Mouse (Mus musculus) embryonic facial prominence, embryonic 10.5 days (tissue): ENCODE results near the gene Amz2. TPM values are rescaled to one million over a fixed set of nuclear protein-coding genes. Genes with fewer than 3 reads are reported as not detected.

Source experiments
- DNase-seq: peaks from one replicate; pipeline ENCODE4 v3.0.0-alpha.2; 2017; ENCODE audit warnings: low spot score
- H3K27ac ChIP-seq: fragments of 300-500 bp; sonication (generic); replicated peaks from 2 replicates; pipeline ENCODE4 v1.5.1; 2016; ENCODE audit warnings: mild to moderate bottlenecking
- H3K27me3 ChIP-seq: fragments of 300-500 bp; sonication (generic); replicated peaks from 2 replicates; pipeline ENCODE4 v1.6.1; 2016; ENCODE audit warnings: low read depth, mild to moderate bottlenecking; ENCODE audit not compliant: poor library complexity, severe bottlenecking
- H3K36me3 ChIP-seq: fragments of 300-500 bp; sonication (generic); replicated peaks from 2 replicates; pipeline ENCODE4 v1.6.1; 2016; ENCODE audit warnings: mild to moderate bottlenecking, moderate library complexity
- H3K4me1 ChIP-seq: fragments of 300-500 bp; sonication (generic); 2 replicates; pipeline ENCODE4 v1.6.1; 2016
- H3K4me3 ChIP-seq: fragments of 300-500 bp; sonication (generic); 2 replicates; pipeline ENCODE4 v1.5.1; 2016; ENCODE audit warnings: mild to moderate bottlenecking, moderate library complexity
- H3K9me3 ChIP-seq: fragments of 300-500 bp; sonication (generic); 2 replicates; pipeline ENCODE4 v1.6.1; 2016; ENCODE audit warnings: mild to moderate bottlenecking
- WGBS: fragments of 180-500 bp; shearing (Covaris S2); methylation state at CpG from one replicate; pipeline ENCODE4 v1.1.7; 2016; 5-methylcytosine and 5-hydroxymethylcytosine counted together
- polyA plus RNA-seq: library from polyadenylated mRNA; unstranded; fragments of >200 nt; fragmentation: Nextera tagmentation; extraction: Ambion mirVana; gene quantifications from 2 replicates; pipeline ENCODE4 v1.2.1, GENCODE M21; 2016

The Amz2 gene
- polyA plus RNA-seq, 1 experiment from 2014 or later, result 41.6 TPM

DNA sequence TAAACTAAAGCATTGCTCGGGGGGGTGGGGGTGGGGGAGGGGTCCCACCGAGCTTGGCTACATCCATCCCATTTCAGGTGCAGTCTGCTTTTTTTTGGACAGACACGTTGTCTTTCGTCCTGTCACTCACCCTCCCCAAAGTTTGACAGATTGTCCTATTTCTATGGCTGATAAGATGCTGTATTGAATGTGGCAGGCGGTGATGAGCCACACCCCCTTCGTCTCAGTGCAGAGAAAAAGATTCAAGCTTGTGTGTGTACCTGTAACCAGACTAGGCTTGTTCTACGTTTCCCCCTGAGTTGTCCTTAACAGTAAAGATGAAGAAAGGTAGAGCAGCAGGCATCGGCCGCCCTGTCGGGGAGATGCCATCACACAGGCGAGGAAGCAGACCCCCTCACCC, 25.4 kb downstream of the Amz2 start:
- Histone ChIP-seq H3K4me3 (no peak overlapping the region), H3K9me3 (no peaks in the 10 kb centered on the region), H3K27me3 (no peaks in the 10 kb centered on the region), H3K36me3 (peaks cover 16% of the 10 kb centered on the region), H3K27ac (no peak overlapping the region), H3K4me1 (no peaks in the 10 kb centered on the region)
- DNase-seq, result no peak
- 88% methylated on average over 11 of the region's 11 CpGs for whole genome bisulfite sequencing

DNA sequence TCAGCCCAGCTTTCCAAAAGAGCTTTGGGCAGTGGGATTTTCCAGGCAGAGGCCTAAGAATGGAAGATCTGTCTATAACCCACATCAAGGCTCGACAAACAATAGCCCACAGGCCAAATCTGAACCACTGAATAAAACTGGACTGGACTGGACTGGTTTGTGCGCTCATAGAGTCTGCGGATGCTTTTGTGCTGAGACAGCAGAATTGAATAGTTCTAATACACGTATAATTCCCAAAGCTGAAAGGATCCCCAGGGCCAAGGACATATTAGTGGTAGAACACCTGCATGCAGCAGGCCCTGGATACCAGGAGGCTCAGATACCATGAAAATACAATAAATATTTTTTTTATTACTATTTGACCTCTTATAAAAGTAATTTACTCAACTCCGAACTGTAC, 30.5 kb downstream of the Amz2 start:
- Histone ChIP-seq H3K27ac (no peak overlapping the region), H3K36me3 (peaks cover 24% of the 10 kb centered on the region), H3K27me3 (no peaks in the 10 kb centered on the region), H3K4me1 (no peaks in the 10 kb centered on the region), H3K4me3 (no peak overlapping the region), H3K9me3 (no peaks in the 10 kb centered on the region)
- WGBS, result 91% methylated on average over 5 of the region's 5 CpGs
- DNase-seq, result no peak

DNA sequence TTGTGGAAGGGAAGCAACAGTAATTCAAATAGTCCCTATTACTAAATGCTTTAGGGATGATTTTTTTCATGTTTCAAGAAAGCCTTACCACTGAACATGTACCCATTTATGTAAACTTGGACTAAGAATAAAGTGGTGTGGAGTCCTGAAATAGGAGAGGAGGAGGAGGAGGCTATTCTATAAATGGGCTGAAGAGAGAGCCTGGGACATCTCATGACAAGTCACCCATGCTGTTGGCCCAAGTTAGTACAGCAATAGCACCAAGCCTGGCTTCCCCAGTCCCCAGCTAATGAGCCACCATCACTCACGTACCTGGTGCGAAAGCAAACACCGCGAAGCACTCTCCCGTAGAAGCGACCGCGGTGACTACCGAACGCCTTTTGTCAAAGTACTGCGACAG, 32.4 kb downstream of the Amz2 start:
- WGBS, result 93% methylated on average over 11 of the region's 11 CpGs
- no peak overlapping the region for H3K27ac ChIP-seq
- H3K4me1 ChIP-seq, result no peaks in the 10 kb centered on the region
- no peaks in the 10 kb centered on the region for H3K27me3 ChIP-seq
- H3K4me3 ChIP-seq, result no peak overlapping the region
- no peaks in the 10 kb centered on the region for H3K9me3 ChIP-seq
- H3K36me3 ChIP-seq, result peaks cover 33% of the 10 kb centered on the region
- no peak for DNase-seq

DNA sequence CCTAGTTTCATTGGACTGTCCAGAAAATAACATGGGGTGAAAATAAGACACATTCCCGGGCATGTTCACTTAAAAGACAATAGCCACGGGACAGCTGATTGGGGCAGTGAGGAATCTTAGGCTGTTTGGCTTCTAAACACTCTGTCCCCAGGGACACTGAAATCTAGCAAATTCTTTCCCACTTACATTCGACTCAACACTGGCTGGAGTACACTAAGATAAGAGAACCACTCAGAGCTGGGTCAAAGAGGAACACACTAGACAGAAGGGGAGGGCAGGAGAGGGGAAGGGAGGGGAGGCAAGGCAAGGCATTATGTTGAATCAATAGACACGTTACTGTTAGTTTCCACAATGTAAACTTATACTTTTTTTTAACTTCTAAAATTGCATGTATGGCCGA, 34.8 kb downstream of the Amz2 start:
- WGBS, result 82% methylated on average over 5 of the region's 5 CpGs
- no peak overlapping the region for H3K4me3 ChIP-seq
- DNase-seq, result no peak
- no peaks in the 10 kb centered on the region for H3K4me1 ChIP-seq
- no peak overlapping the region for H3K27ac ChIP-seq
- H3K9me3 ChIP-seq, result no peaks in the 10 kb centered on the region
- peaks cover 22% of the 10 kb centered on the region; the same call in 1 of the 2 replicates for H3K36me3 ChIP-seq
- no peaks in the 10 kb centered on the region for H3K27me3 ChIP-seq

DNA sequence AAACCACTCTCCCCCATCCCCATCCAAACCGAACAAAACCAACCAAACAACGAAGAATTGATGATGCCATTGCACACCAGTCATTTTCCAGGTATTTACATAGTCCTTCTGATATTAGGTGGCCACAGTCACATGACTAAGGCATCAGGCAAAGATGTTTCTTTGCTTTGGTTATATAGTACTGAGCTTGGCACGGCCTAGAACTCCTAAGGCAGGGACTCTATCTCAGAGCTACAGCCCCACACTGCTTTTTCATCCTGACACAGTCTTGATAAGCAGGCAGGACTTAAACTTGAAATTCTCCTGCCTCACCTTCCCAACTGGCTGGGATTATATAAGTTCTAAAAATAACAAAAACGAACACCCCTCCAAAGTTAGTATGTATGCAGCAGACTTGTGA, 39.3 kb downstream of the Amz2 start:
- no peaks in the 10 kb centered on the region for H3K27me3 ChIP-seq
- H3K9me3 ChIP-seq, result no peaks in the 10 kb centered on the region
- no peaks in the 10 kb centered on the region; the same call in 1 of the 2 replicates for H3K4me1 ChIP-seq
- no peak for DNase-seq
- WGBS, result 91% methylated on average over 4 of the region's 4 CpGs
- no peak overlapping the region for H3K27ac ChIP-seq
- peaks cover 13% of the 10 kb centered on the region; the same call in 1 of the 2 replicates for H3K36me3 ChIP-seq
- H3K4me3 ChIP-seq, result no peak overlapping the region

DNA sequence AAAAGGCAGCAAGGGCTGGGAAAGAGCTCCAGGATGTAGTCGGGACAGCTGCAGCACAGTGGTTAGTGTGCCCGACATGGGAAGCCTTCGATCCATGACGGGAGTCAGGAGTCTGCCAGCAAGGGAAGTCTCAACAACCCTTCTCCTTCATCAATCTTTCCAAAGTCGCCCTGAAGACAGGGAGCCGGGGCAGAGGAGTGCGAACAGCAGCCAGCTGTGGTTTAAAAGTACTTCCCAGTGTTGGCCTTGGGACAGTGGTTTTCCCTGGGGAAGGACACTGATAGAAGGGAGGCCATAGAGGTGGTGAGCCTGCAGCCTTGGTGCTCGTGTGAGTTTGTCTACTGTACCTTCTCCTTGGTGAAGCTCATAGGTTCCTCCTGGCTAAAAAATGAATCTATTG, 41.2 kb downstream of the Amz2 start:
- DNase-seq, result no peak
- 88% methylated on average over 8 of the region's 8 CpGs for WGBS

DNA sequence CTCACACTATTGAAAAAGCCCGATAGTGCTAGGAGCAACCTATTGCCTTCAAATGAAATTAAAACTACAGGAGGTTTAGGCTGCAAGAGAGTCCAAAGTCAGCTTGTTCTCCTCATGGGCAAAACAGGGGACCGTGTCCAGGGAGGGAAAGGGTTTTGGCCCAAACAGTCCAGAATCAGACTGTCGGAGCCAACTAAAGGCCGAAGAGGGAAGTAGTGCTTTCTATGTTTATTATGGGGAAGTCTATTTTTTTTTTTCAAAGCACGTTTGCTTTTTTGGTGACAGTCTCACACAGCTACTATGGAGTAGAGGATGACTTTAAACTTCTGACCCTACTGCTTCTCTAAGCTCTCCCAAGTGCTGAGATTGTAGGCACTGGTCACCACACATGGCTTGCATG, 42.4 kb downstream of the Amz2 start:
- Histone ChIP-seq H3K27ac (no peak overlapping the region), H3K27me3 (peaks cover 21% of the 10 kb centered on the region), H3K4me1 (peaks cover 25% of the 10 kb centered on the region), H3K4me3 (no peak overlapping the region), H3K9me3 (no peaks in the 10 kb centered on the region), H3K36me3 (0 out of 2 replicates have a peak, but pooled peaks cover under 1% of the 10 kb centered on the region)
- DNase-seq, result no peak
- 87% methylated on average over 5 of the region's 5 CpGs for WGBS

More for the DNA sequence above, 41.2 kb downstream of the Amz2 start:
- Histone ChIP-seq H3K9me3 (no peaks in the 10 kb centered on the region), H3K4me1 (peaks cover 19% of the 10 kb centered on the region), H3K36me3 (peaks cover 8% of the 10 kb centered on the region; the same call in 1 of the 2 replicates), H3K4me3 (no peak overlapping the region), H3K27me3 (peaks cover 19% of the 10 kb centered on the region), H3K27ac (no peak overlapping the region)

DNA sequence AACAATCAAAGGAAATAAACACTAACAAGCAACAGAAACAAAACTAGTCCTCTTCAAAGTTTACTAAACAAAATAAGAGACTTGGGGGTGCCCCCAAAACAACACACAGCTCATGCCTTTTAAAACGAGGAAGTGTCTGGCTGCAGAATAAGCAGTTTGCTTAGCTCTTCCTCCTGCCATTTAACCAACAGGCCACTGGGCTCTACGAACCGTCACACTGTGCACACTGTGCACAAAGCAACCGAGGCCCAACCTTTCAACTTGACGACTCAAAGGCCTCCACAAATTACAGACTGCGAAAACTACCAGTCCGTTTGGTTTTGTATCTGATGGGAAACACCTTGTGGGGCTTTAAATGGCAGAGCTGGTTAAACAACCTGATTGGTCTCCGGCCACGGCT, 44.4 kb downstream of the Amz2 start:
- Histone ChIP-seq H3K27me3 (peaks cover 35% of the 10 kb centered on the region), H3K36me3 (no peaks in the 10 kb centered on the region), H3K27ac (no peak overlapping the region), H3K4me3 (no peak overlapping the region), H3K4me1 (peaks cover 33% of the 10 kb centered on the region), H3K9me3 (no peaks in the 10 kb centered on the region)
- DNase-seq, result no peak
- WGBS, result 71% methylated on average over 9 of the region's 9 CpGs

DNA sequence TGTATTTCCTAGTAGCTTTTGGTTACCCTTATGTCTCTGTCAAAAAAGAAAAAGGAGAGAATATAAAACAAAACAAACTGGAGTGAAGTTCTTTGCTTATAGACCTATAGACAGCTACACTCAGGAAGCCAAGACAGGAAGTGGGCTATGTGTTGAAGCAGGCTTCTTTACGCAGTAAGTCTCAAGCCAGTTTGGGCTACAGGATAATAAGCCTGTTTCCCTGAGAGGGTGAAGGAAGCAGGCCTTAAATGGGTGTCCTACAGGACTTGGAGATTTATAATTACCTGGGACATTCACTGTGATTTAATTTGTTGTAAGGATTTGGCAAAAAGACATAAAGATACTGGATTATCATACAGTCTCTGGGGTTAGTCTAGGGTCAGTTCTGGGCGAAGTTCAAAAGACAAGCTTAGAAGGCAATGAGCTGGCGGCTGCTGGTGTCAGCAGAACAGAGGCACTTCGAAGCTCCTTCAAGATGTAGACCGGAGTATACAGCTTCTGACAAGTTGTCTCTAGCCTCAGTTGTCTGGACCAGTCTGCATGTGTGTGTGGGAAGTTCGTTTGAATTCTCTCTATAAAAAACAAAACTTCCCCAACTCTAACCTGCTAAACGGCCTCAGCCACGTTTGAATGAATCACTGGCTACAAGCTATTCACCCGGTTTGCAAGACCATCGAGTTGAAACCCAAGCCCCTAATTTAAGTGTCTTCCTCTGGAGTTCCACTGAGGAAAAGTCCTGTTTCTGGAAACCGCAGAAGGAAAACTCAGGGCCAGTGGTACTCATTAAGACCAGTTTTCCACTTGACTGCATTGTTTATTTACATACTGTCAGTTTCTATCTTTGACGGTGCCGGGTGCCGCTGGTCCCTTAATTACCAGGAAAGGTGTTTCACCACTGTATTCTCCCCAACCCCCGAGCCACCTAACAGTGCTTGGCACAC, 45.4 kb downstream of the Amz2 start:
- 34% methylated on average over 15 of the region's 15 CpGs for whole genome bisulfite sequencing

DNA sequence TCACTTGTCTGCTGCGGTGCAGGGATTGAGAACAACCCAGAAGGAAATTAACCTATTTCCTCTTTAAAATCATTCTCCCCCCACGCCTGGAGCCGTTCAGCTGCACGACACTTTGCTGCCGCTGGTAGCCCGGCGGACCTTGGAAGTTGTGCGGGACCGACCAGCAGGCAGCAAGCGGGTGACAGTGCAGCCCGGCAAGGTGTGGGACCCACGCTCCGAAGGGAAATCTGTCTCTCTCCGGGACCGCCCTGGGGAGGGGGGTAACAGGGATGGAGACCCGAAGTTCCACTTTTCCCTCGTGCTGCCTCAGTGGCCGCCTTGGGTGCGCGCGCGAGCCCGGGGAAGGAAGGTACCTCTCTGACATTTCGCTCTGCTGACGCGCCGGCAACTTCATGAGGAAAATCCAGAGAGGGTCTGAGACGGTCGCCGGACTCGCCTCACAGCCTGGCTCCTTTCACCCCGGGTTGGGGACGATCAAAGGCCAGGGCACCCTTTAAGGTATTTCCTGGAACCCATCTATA, 46.5 kb downstream of the Amz2 start:
- peaks cover 49% of the 10 kb centered on the region for H3K4me1 ChIP-seq
- H3K36me3 ChIP-seq, result no peaks in the 10 kb centered on the region
- peak overlapping the region; percentile 99 for H3K27ac ChIP-seq
- peak; percentile 73 for DNase-seq
- H3K27me3 ChIP-seq, result peaks cover 56% of the 10 kb centered on the region
- H3K9me3 ChIP-seq, result no peaks in the 10 kb centered on the region
- peak overlapping the region; percentile 88 for H3K4me3 ChIP-seq
- WGBS, result under 1% methylated on average over 33 of the region's 33 CpGs

More for the DNA sequence above, 45.4 kb downstream of the Amz2 start:
- H3K9me3 ChIP-seq, result no peaks in the 10 kb centered on the region
- peaks cover 39% of the 10 kb centered on the region for H3K4me1 ChIP-seq
- H3K27ac ChIP-seq, result no peak overlapping the region
- peak; percentile 21 for DNase-seq
- H3K36me3 ChIP-seq, result no peaks in the 10 kb centered on the region
- H3K27me3 ChIP-seq, result peaks cover 45% of the 10 kb centered on the region
- peak overlapping the region; percentile 88 for H3K4me3 ChIP-seq

DNA sequence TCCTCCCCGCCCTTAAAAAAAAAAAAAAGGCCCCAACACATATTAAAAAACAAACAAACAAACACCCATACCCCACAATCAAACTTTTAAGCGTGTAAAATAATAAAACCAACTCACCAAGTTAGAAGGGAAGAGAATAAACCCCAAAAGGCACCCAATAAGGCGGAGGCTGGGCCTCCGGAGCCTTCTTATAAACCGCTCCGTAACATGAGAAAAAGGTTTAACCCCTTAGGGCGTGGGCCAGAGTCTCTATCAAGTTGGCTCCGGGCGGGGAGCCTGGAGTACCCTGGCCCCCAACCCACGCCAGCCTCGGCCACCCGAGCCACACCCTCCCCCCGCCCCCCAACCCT, 47.0 kb downstream of the Amz2 start:
- Histone ChIP-seq H3K36me3 (no peaks in the 10 kb centered on the region), H3K4me3 (peak overlapping the region; percentile 88), H3K27me3 (peaks cover 61% of the 10 kb centered on the region), H3K4me1 (peaks cover 55% of the 10 kb centered on the region), H3K27ac (peak overlapping the region; percentile 99), H3K9me3 (no peaks in the 10 kb centered on the region)
- 1% methylated on average over 13 of the region's 13 CpGs for WGBS
- DNase-seq, result no peak

DNA sequence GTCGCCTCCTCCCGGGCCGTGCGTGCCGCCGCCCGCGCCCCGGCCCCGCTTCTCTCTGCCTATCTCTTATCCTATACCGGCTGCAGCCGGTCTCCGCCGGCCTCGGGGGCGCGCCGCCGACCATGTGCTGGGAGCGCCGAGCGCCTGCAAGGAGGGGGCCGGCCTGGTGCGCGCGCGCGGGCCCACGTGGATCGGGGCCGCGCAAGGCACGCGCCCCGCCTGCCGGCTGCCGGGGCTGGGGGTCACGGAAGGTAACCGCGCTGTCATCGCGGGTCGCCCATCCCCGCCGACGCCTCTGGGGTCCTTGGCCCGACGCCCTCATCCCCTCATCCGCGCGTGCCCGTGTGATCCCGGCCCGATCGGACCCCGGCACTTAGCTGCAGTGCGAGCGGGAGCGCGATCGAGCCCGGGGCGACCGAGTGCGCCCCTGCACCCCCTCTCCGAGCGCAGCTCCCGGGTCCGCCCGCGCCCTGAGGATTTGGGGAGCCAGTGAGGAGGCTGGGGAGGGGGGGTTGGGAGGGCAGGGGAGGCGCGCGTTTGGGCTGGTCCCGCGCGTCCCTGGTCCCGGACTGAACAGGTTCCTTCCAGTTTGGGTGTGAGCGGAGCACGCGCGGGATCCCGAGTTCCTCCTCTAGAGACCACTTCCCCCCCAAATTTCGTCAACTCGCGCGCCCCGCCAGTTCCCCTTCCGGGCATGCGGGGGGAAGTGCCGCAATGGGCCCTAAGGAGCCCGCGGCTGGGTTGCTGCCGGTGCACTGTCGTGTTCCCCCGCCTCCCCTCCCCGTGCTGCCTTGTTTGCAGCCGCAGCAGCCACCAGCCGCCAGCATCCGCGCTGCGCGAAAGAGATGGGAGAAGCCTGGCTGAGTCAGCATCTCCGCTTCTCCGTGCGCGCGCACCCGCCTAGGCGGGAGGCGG, 47.7 kb downstream of the Amz2 start, which contains the start of the genes Arsg and Slc16a6:
TSS of gene Arsg (plus strand) at position 204 of the 915 bp plus-strand sequence.
TSS of gene Slc16a6 (minus strand) at position 428 of the 915 bp plus-strand sequence.
- peaks cover 61% of the 10 kb centered on the region for H3K27me3 ChIP-seq
- H3K9me3 ChIP-seq, result no peaks in the 10 kb centered on the region
- under 1% methylated on average over 111 of the region's 111 CpGs for WGBS
- H3K36me3 ChIP-seq, result no peaks in the 10 kb centered on the region
- peak within 1 kb of the TSS; percentile 88 for H3K4me3 ChIP-seq
- peak; percentile 93 for DNase-seq
- peaks cover 60% of the 10 kb centered on the region for H3K4me1 ChIP-seq
- peak within 1 kb of the TSS; percentile 99 for H3K27ac ChIP-seq
